Mouse (Mus musculus): Measurements from ENCODE around the gene Nf2.

- TF ChIP-seq POLR2A (IDR thresholded peaks at IDR 0.05; ENCODE audit: control insufficient read depth, low read depth, low read length) (no peak), CTCF (IDR thresholded peaks at IDR 0.05; ENCODE audit: control insufficient read depth, insufficient read depth, insufficient replicate concordance, low read depth, low read length) (no peak)
Observed at GRCm38 (mm10) chr11:4720393-4720792, 128.9 kb downstream of the Nf2 start.
